Mouse (Mus musculus): ENCODE measurements around the gene Tjp1.

DNA sequence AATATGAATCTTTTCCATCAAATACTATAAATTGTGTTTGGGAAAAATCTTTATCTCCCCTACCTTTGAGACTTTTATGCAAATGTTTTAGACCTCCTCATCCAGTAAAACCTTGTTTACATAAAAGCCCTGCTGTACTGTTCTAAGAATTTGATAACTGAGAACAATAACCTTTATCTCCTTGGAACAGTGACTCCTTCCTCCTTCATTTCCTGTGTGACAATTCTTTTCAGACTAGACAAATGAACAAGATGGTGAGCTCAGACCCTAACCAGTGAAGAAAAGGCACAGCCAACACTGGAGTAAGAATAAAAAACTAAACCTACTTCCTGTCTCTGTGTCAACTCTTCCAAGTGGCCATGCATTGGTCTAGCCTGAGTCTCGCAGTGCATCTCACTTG lies 107.7 kb downstream of the Tjp1 start:
- TF ChIP-seq CTCF (conservative IDR thresholded peaks at IDR 0.05; ENCODE audit: insufficient read depth, insufficient read length, low read depth, low read length) (no peak), POLR2A (IDR thresholded peaks at IDR 0.05; ENCODE audit: low read depth, low read length) (no peak)
